Mouse (Mus musculus) brown adipose tissue, adult 24 weeks (tissue): ENCODE results near the gene Sap30bp. TPM values are rescaled to one million over a fixed set of nuclear protein-coding genes. Genes with fewer than 3 reads are reported as not detected.
A peak's percentile ranks its signal among the peaks of the same experiment; 100 is the strongest.

ENCODE experiments used
- H3K27ac ChIP-seq: fragments of 200-500 bp; replicated peaks from 2 replicates; pipeline ENCODE4 v1.5.1; 2012; ENCODE audit warnings: low read depth, mild to moderate bottlenecking, low read length
- H3K4me1 ChIP-seq: fragments of 200-500 bp; 2 replicates; pipeline ENCODE4 v1.6.1; 2012; ENCODE audit warnings: low read length, mixed read lengths; ENCODE audit not compliant: control insufficient read depth, insufficient read depth, insufficient read length
- H3K4me3 ChIP-seq: fragments of 200-500 bp; 2 replicates; pipeline ENCODE4 v1.5.1; 2012; ENCODE audit warnings: low read depth, mild to moderate bottlenecking, low read length, moderate library complexity; ENCODE audit not compliant: insufficient read depth
- polyA plus RNA-seq: library from polyadenylated mRNA; stranded (reverse); fragments of >200 nt; gene quantifications from 2 replicates; pipeline ENCODE4 v1.2.4, GENCODE M21; 2012; ENCODE audit not compliant: missing spikeins, insufficient read depth, insufficient read length

Gene Sap30bp
- polyA plus RNA-seq, 1 experiment: 12.0 TPM

DNA sequence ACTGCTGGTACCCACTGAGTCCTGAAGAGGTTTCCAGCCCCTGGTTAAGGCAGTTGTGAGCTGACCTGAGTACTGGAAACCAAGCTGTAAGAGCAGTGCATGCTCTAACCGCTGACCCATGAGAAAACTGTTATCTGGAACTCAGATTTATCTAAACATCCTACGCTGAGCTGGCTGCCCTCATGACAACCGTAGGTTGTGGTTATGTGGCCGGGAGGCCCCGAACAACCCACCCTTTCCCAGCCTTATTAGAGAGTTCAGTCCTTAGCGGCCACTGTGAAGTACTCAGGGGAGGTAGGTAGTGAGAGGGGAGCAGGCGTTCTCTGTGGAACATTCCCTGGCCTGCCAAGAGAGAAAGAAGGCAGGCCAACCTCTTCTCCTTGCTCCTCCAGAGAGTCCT lies 65.9 kb downstream of the Sap30bp start:
- no peak overlapping the region for H3K4me3 ChIP-seq
- no peaks in the 10 kb centered on the region for H3K4me1 ChIP-seq
- H3K27ac ChIP-seq: no peak overlapping the region

DNA sequence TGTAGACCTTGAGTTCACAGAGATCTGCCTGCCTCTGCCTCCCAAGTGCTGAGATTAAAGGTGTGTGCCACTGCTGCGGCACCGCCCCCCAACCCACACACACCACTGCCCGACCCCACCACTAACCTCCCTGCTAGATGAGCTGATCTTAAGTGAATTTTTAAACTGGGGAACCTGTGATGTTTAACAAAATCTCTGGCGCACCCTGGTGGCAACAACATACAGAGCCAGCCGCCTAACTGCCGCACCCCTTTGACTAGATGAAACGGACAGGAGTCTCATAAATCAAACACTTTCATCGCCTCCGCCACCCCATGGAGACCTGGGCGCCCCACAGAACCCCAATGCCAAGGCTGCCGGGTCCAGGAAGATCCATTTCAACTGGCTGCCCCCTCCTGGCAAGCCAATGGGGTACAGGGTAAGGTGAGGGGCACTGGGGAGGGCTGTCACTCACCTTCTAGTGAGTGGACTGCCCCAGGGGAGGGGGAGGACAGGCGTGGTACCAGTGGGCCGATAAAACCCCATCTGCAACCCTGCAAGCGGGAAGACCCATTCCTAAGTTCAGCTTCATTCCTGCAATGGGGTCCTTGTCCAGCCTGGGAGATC lies 66.6 kb downstream of the Sap30bp start:
- H3K4me1 ChIP-seq: no peaks in the 10 kb centered on the region
- no peak overlapping the region for H3K27ac ChIP-seq
- H3K4me3 ChIP-seq: no peak overlapping the region

DNA sequence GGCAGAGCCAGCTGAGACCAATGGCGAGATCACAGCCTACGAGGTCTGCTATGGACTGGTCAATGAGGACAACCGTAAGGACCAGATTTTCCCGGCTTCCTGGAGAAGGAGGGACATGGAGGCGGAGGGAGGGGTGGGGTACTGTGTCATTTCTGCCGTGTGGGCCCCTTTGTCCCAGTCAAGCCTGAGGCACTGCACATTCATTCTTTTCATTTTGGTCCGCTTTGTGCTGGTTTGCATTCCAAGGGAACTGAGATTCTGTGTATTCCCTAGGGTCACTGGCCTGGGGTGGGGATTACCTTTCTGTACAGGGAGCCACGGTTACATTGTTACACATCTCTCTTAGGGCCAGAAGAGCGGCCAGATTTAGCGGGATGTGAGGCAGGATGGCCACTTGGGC lies 67.5 kb downstream of the Sap30bp start:
- Histone ChIP-seq H3K27ac (no peak overlapping the region), H3K4me3 (no peak overlapping the region), H3K4me1 (peaks cover 3% of the 10 kb centered on the region; the same call in 1 of the 2 replicates)

DNA sequence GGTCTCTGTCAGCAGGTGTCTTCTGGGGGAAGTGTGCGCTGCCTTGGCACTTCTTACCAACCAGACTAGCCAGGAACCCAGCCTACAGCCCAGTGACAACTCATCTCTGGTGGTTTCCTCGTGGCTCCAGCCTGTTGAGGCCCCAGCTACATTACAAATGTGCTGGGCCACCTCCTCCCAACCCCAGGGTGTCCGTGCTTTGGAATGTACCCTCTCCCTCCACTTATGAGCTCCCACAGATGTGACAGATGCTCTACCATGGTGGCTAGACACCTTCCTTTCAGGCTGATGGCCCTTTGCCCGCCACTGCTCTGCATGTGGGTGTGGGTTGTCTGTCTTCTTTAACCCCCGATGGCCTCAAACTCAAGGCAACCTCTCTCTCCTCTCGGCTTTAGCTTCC lies 68.6 kb downstream of the Sap30bp start:
- H3K4me3 ChIP-seq: no peak overlapping the region
- no peak overlapping the region for H3K27ac ChIP-seq
- H3K4me1 ChIP-seq: peaks cover 3% of the 10 kb centered on the region; the same call in 1 of the 2 replicates

DNA sequence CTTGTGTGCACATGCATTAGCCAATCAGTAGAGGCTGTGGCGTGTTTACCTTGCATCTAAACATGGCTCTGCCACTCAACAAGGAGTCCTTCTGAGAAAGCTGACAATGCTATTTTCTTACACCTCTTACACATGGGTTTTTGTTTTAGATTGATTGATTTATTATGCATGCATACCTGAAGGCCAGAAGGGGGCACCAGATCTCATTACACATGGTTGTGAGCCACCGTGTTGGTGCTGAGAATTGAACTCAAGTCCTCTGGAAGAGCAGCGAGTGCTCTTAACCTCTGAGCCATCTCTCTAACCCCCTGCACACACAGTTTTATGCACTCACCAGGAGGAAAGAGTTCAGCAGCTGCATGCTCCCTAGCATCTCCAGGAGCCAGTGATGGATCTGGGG lies 69.8 kb downstream of the Sap30bp start:
- H3K27ac ChIP-seq: no peak overlapping the region
- H3K4me3 ChIP-seq: no peak overlapping the region
- peaks cover 3% of the 10 kb centered on the region; the same call in 1 of the 2 replicates for H3K4me1 ChIP-seq

DNA sequence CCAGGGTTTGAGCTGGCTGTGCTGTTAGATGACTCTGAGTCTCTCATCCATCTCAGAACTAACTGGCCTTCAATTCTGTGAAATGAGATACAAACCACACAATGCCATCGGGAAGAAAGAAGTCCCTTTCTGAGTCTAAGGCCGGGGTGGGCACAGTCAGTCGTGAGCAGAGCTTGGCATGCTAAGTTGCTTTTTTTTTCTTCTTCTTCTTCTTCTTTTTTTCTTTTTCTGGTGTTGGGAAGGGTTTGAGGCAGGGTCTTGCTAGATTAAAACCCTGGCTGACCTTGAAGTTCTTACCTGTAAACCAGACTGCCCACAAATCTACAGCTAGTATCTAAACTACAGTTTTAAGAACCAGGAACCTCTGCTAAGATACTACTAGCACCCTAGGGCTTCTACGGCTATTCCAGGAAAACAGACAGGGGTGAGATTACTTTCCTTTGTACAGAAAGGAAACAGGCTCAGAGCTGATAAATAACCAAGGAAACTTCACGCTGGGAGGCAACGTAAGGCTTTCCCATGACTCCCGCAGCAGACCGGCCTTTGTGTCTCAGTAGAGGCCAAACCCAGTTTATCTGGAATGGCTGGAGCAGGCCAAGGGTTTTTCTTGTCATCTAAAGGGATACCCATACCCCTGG lies 71.2 kb downstream of the Sap30bp start:
- Histone ChIP-seq H3K4me1 (peaks cover 3% of the 10 kb centered on the region; the same call in 1 of the 2 replicates), H3K4me3 (peak overlapping the region; percentile 51), H3K27ac (no peak overlapping the region)

DNA sequence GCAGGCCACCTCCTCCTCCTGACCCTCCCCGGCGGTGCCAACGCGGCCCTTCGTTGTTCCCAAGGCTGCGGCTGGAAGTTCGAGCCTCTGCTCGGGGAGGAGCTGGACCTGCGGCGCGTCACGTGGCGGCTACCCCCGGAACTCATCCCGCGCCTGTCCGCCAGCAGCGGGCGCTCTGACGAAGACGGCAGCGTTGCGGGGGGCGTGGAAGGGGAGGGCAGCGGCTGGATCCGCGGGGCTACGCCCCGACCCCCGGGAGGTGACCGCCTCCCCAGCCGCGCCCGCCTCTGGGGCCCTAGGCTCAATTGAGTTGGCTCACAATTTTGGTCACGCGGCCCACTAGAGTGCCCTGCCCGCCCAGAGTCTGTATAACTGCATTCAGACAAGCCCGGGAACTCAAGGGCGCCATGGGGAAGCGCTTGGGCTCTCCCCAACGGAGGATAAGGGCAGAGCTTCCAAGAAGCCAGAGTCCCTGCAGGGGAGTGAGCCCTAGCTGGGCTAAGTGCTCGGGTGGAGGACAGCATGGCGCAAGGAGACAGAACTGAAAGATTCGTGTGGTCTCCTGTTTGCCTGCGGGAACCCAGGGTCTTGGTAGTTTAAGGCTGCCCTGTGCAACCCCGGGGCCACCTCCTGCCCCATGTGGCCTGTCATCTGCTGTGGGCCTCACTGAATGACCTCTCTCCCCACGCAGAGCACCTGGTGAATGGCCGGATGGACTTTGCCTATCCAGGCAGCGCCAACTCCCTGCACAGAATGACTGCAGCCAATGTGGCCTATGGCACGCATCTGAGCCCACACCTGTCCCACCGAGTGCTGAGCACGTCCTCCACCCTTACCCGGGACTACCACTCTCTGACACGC lies 72.0 kb downstream of the Sap30bp start:
- no peak overlapping the region for H3K27ac ChIP-seq
- peak overlapping the region; percentile 51 for H3K4me3 ChIP-seq
- peaks cover 3% of the 10 kb centered on the region; the same call in 1 of the 2 replicates for H3K4me1 ChIP-seq

DNA sequence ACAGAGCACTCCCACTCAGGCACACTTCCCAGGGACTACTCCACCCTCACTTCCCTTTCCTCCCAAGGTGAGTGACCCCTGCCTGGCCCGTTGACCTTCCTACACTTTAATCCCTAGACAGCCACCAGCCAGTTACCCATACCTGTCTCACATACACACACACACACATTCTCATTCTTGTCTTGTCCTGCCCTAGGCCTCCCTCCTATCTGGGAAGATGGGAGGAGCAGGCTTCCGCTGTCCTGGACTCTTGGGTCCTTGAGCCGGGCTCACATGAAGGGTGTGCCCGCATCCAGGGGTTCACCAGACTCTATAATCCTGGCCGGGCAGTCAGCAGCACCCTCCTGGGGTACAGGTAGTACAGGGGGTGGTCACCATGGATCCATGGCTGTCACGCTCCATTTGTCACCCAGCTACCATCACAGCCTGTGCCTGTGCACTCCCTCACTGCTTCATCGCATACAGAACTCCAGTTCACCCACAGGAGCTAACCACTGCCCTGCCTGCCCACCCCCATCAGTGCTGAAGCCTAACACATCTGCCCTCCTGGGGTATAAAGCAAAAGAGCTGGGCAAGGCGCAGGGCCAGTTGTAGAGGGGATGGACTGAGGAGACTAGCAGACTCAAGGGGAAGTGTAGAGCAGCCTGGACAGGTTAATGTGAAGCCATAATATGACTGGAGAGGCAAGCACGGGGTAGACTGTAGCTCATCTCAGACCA lies 72.8 kb downstream of the Sap30bp start:
- no peak overlapping the region for H3K4me3 ChIP-seq

DNA sequence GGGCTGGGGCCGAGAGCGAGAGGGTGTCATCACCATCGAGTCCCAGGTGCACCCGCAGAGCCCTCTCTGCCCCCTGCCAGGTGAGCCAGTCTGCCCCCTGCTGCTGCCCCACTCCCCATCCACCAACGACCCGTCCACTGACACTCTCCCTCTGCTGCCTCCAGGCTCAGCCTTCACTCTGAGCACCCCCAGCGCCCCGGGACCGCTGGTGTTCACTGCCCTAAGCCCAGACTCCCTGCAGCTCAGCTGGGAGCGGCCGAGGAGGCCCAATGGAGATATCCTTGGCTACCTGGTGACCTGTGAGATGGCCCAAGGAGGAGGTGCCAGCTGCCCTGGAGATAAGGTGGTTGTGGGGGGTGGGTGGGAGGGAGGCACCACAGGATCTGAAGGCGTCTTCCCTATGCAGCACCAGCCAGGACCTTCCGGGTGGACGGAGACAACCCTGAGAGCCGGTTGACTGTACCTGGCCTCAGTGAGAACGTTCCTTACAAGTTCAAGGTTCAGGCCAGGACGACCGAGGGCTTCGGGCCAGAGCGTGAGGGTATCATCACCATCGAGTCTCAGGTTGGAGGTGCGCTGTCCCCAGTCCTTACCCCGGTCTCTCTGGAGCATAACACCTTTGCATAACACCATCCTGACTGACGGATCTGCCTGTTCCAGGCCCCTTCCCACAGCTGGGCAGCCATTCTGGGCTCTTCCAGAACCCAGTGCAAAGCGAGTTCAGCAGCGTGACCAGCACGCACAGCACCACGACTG lies 74.2 kb downstream of the Sap30bp start:
- Histone ChIP-seq H3K27ac (no peak overlapping the region), H3K4me3 (no peak overlapping the region), H3K4me1 (peaks cover 3% of the 10 kb centered on the region; the same call in 1 of the 2 replicates)

More for the DNA sequence above, 72.8 kb downstream of the Sap30bp start:
- H3K27ac ChIP-seq: no peak overlapping the region
- H3K4me1 ChIP-seq: peaks cover 3% of the 10 kb centered on the region; the same call in 1 of the 2 replicates

DNA sequence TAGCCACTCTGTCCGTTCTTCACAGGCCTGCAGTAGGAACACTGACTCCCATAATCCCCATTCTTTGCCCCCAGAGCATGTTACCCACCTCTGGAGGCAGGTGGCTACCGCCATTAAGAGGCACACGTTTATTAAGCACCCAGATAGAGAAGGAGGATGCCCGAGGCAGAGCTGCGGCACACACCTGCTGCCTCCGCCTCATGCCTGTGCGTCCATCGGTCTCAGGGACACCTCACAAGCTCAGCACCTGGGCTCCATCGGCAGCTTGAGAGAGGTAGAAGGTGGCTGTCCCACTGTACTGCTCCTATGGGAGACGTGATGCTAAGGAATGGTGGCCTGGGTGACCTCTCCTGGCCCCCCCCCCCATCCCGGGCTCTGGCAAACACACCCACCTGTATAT lies 75.3 kb downstream of the Sap30bp start:
- H3K27ac ChIP-seq: no peak overlapping the region

DNA sequence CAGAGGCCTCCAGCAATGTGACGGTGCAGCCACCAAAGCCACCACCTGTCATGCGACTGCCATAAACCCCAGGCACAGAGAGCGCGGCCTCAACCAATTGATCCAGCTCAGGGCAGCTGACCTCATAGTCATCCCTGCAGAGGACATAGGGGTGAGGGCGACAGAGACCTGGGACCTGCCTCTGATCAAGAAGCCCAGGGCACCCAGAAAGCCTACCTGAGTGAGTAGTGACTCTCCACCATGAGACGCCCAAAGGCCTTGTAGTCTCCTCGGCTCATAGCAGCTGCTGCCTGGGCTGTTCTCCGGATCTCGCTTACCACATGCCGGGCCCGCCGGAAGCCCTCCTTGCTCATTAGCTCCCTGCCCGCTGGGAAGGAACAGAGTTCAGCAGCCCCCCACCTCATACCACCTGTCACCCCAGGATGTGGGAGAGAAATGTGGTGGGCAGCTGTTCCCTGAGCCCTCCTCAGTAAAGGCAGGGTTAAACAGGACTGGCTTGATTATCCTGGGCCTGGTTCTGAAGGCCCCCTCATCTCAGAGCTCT lies 75.8 kb downstream of the Sap30bp start:
- Histone ChIP-seq H3K4me3 (no peak overlapping the region), H3K27ac (no peak overlapping the region), H3K4me1 (peaks cover 3% of the 10 kb centered on the region; the same call in 1 of the 2 replicates)

More for the DNA sequence above, 75.3 kb downstream of the Sap30bp start:
- H3K4me1 ChIP-seq: peaks cover 3% of the 10 kb centered on the region; the same call in 1 of the 2 replicates
- no peak overlapping the region for H3K4me3 ChIP-seq

DNA sequence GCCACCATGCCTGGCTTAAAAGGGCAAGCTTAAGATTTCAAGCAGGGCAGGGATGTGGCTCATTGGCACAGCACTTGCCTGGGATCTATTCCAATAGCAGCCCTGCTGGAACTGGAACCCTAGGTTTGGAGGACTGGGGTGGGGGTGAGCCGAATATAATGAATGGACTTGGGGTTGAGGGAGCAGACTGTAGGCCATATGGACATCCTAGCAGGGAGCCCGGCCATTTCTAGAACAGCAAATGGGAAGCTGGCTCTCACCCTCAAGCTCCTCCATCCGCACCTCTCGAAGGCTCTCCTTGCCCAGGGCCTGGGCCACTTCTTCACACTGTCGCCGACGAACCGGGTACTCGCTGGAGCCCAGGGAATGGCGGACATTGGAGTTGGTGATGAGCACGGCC lies 76.6 kb downstream of the Sap30bp start:
- Histone ChIP-seq H3K4me3 (no peak overlapping the region), H3K27ac (no peak overlapping the region), H3K4me1 (peaks cover 3% of the 10 kb centered on the region; the same call in 1 of the 2 replicates)

DNA sequence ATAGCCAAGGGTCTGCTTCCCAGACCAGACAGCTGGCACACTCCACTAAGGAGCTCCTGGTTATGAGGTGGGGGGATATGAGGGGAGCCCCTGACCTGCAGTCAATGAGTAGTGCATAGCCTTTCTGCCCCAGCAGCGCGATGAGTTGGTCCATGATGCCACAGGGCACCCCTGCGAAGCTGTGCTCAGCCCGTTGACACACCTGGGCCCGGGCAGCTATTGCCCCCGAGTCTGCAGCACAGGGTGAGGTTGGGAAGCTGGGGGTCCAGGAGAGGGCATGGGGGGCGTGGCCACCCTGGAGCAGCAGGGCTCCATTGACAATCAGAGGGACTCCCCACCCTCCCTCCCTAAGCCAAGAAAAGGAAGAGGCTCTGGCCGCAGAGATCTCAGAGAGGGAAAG lies 77.1 kb downstream of the Sap30bp start:
- H3K4me1 ChIP-seq: peaks cover 3% of the 10 kb centered on the region; the same call in 1 of the 2 replicates
- no peak overlapping the region for H3K4me3 ChIP-seq
- no peak overlapping the region for H3K27ac ChIP-seq

DNA sequence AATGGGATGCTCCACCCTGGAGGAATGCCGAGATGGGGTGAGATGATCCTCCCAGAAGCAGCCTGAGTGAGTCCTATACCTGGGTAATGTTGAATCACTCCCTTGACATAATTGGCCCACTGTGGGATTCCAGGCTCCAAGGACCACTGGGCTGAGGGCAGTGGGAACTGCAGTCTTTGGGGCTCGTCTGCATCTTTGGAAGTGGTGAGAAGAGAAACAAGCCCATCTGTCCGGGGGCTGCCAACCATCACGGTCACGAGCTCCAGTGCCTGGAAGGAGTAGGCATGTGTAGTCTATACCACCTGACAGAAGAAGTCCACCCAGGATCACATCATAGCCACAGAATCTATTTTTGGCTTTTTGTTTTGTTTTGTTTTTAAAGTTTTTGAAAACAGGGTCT lies 77.9 kb downstream of the Sap30bp start:
- H3K4me1 ChIP-seq: no peaks in the 10 kb centered on the region
- no peak overlapping the region for H3K4me3 ChIP-seq
- H3K27ac ChIP-seq: no peak overlapping the region
